Mouse (Mus musculus): Measurements from ENCODE around the gene Mapk10. TPM values are rescaled to one million over a fixed set of nuclear protein-coding genes. Genes with fewer than 3 reads are reported as not detected.
"Not testable (repeated sequence)": the region's sequence is repeated elsewhere in the genome, so short reads cannot be mapped to it uniquely, and the experiment has no call there.

Gene Mapk10
- polyA plus RNA-seq, 1 experiment from 2014 or later: 8.8 TPM

GRCm38 (mm10) chr5:102952918-102953317 lies 258.2 kb downstream of the Mapk10 start:
- H3K36me3 ChIP-seq (ENCODE audit: control insufficient read depth, insufficient read depth, low read length): no peaks in the 10 kb centered on the region
- no peak overlapping the region for H3K9ac ChIP-seq (ENCODE audit: low read length)
- no peak overlapping the region for H3K27ac ChIP-seq (ENCODE audit: low read depth)
- no peaks in the 10 kb centered on the region for H3K9me3 ChIP-seq (ENCODE audit: control insufficient read depth, low read length)
- no peak overlapping the region for H3K4me2 ChIP-seq (ENCODE audit: low read length)
- no peaks in the 10 kb centered on the region for H3K27me3 ChIP-seq (replicated peaks; ENCODE audit: control insufficient read depth, insufficient read depth, low read length)
- no peaks in the 10 kb centered on the region for H3K4me1 ChIP-seq (replicated peaks; ENCODE audit: control insufficient read depth, insufficient read depth, low read length)
- H3K4me3 ChIP-seq (ENCODE audit: low read depth, low read length): no peak overlapping the region
- ATAC-seq (replicated peaks; ENCODE audit: low FRiP score, low TSS enrichment, low read depth): no peak
- no peak for DNase-seq (ENCODE audit: low spot score)
- 78% methylated on average over 3 of the region's 3 CpGs for WGBS

GRCm38 (mm10) chr5:102947061-102947711 lies 263.9 kb downstream of the Mapk10 start:
- no peaks in the 10 kb centered on the region for H3K4me1 ChIP-seq (replicated peaks; ENCODE audit: control insufficient read depth, insufficient read depth, low read length)
- no peaks in the 10 kb centered on the region for H3K36me3 ChIP-seq (ENCODE audit: control insufficient read depth, insufficient read depth, low read length)
- DNase-seq (ENCODE audit: low spot score) (no peak), ATAC-seq (replicated peaks; ENCODE audit: low FRiP score, low TSS enrichment, low read depth) (no peak)
- H3K27ac ChIP-seq (ENCODE audit: low read depth): no peak overlapping the region; the same call in 1 of the 2 replicates
- WGBS: 69% methylated on average over 8 of the region's 8 CpGs
- H3K9me3 ChIP-seq (ENCODE audit: control insufficient read depth, low read length): 0 out of 2 replicates have a peak, but pooled peaks cover 2% of the 10 kb centered on the region
- H3K27me3 ChIP-seq (replicated peaks; ENCODE audit: control insufficient read depth, insufficient read depth, low read length): no peaks in the 10 kb centered on the region
- H3K4me3 ChIP-seq (ENCODE audit: low read depth, low read length): no peak overlapping the region
- no peak overlapping the region for H3K4me2 ChIP-seq (ENCODE audit: low read length)
- no peak overlapping the region for H3K9ac ChIP-seq (ENCODE audit: low read length)

GRCm38 (mm10) chr5:102946625-102947024 lies 264.5 kb downstream of the Mapk10 start:
- 73% methylated on average over 8 of the region's 8 CpGs for WGBS
- no peak overlapping the region; the same call in 1 of the 2 replicates for H3K27ac ChIP-seq (ENCODE audit: low read depth)
- DNase-seq (ENCODE audit: low spot score) (no peak), ATAC-seq (replicated peaks; ENCODE audit: low FRiP score, low TSS enrichment, low read depth) (no peak)
- no peak overlapping the region for H3K9ac ChIP-seq (ENCODE audit: low read length)
- no peaks in the 10 kb centered on the region for H3K27me3 ChIP-seq (replicated peaks; ENCODE audit: control insufficient read depth, insufficient read depth, low read length)
- no peak overlapping the region for H3K4me2 ChIP-seq (ENCODE audit: low read length)
- no peaks in the 10 kb centered on the region for H3K4me1 ChIP-seq (replicated peaks; ENCODE audit: control insufficient read depth, insufficient read depth, low read length)
- H3K9me3 ChIP-seq (ENCODE audit: control insufficient read depth, low read length): 0 out of 2 replicates have a peak, but pooled peaks cover 2% of the 10 kb centered on the region
- no peaks in the 10 kb centered on the region for H3K36me3 ChIP-seq (ENCODE audit: control insufficient read depth, insufficient read depth, low read length)
- H3K4me3 ChIP-seq (ENCODE audit: low read depth, low read length): no peak overlapping the region

GRCm38 (mm10) chr5:102943864-102944630 lies 267.1 kb downstream of the Mapk10 start:
- not testable (repeated sequence) for H3K4me1 ChIP-seq (replicated peaks; ENCODE audit: control insufficient read depth, insufficient read depth, low read length); H3K4me2 ChIP-seq (ENCODE audit: low read length); ATAC-seq (replicated peaks; ENCODE audit: low FRiP score, low TSS enrichment, low read depth); H3K9me3 ChIP-seq (ENCODE audit: control insufficient read depth, low read length); H3K27me3 ChIP-seq (replicated peaks; ENCODE audit: control insufficient read depth, insufficient read depth, low read length); H3K27ac ChIP-seq (ENCODE audit: low read depth); H3K9ac ChIP-seq (ENCODE audit: low read length); H3K4me3 ChIP-seq (ENCODE audit: low read depth, low read length); H3K36me3 ChIP-seq (ENCODE audit: control insufficient read depth, insufficient read depth, low read length); DNase-seq (ENCODE audit: low spot score)
- 73% methylated on average over 17 of the region's 17 CpGs for WGBS

- no peak for ATAC-seq (replicated peaks; ENCODE audit: low FRiP score, low TSS enrichment, low read depth)
- no peaks in the 10 kb centered on the region for H3K27me3 ChIP-seq (replicated peaks; ENCODE audit: control insufficient read depth, insufficient read depth, low read length)
- no peaks in the 10 kb centered on the region for H3K36me3 ChIP-seq (ENCODE audit: control insufficient read depth, insufficient read depth, low read length)
- H3K27ac ChIP-seq (ENCODE audit: low read depth): no peak overlapping the region
- H3K4me2 ChIP-seq (ENCODE audit: low read length): no peak overlapping the region
- no peaks in the 10 kb centered on the region for H3K9me3 ChIP-seq (ENCODE audit: control insufficient read depth, low read length)
- no peaks in the 10 kb centered on the region for H3K4me1 ChIP-seq (replicated peaks; ENCODE audit: control insufficient read depth, insufficient read depth, low read length)
- DNase-seq (ENCODE audit: low spot score): no peak
- 55% methylated on average over 6 of the region's 6 CpGs for WGBS
- no peak overlapping the region for H3K4me3 ChIP-seq (ENCODE audit: low read depth, low read length)
- H3K9ac ChIP-seq (ENCODE audit: low read length): no peak overlapping the region
Measured at GRCm38 (mm10) chr5:102930161-102930560, 281.0 kb downstream of the Mapk10 start.

GRCm38 (mm10) chr5:102926786-102927185 lies 284.3 kb downstream of the Mapk10 start:
- H3K4me2 ChIP-seq (ENCODE audit: low read length): no peak overlapping the region
- no peaks in the 10 kb centered on the region for H3K9me3 ChIP-seq (ENCODE audit: control insufficient read depth, low read length)
- no peak overlapping the region for H3K9ac ChIP-seq (ENCODE audit: low read length)
- H3K27ac ChIP-seq (ENCODE audit: low read depth): no peak overlapping the region
- no peak for ATAC-seq (replicated peaks; ENCODE audit: low FRiP score, low TSS enrichment, low read depth)
- H3K4me3 ChIP-seq (ENCODE audit: low read depth, low read length): no peak overlapping the region
- no peaks in the 10 kb centered on the region for H3K36me3 ChIP-seq (ENCODE audit: control insufficient read depth, insufficient read depth, low read length)
- DNase-seq (ENCODE audit: low spot score): no peak
- H3K27me3 ChIP-seq (replicated peaks; ENCODE audit: control insufficient read depth, insufficient read depth, low read length): no peaks in the 10 kb centered on the region
- no peaks in the 10 kb centered on the region for H3K4me1 ChIP-seq (replicated peaks; ENCODE audit: control insufficient read depth, insufficient read depth, low read length)
- 79% methylated on average over 5 of the region's 5 CpGs for WGBS

- Histone ChIP-seq H3K27me3 (replicated peaks; ENCODE audit: control insufficient read depth, insufficient read depth, low read length) (no peaks in the 10 kb centered on the region), H3K36me3 (ENCODE audit: control insufficient read depth, insufficient read depth, low read length) (no peaks in the 10 kb centered on the region), H3K9me3 (ENCODE audit: control insufficient read depth, low read length) (no peaks in the 10 kb centered on the region), H3K27ac (ENCODE audit: low read depth) (no peak overlapping the region), H3K4me1 (replicated peaks; ENCODE audit: control insufficient read depth, insufficient read depth, low read length) (no peaks in the 10 kb centered on the region), H3K4me2 (ENCODE audit: low read length) (no peak overlapping the region), H3K9ac (ENCODE audit: low read length) (no peak overlapping the region), H3K4me3 (ENCODE audit: low read depth, low read length) (no peak overlapping the region)
- DNase-seq (ENCODE audit: low spot score): no peak
- no peak for ATAC-seq (replicated peaks; ENCODE audit: low FRiP score, low TSS enrichment, low read depth)
- 71% methylated on average over 2 of the region's 2 CpGs for WGBS
Measured at GRCm38 (mm10) chr5:102920199-102920598, 290.9 kb downstream of the Mapk10 start.

GRCm38 (mm10) chr5:102905441-102906211 lies 305.5 kb downstream of the Mapk10 start:
- Histone ChIP-seq H3K36me3 (ENCODE audit: control insufficient read depth, insufficient read depth, low read length) (no peaks in the 10 kb centered on the region), H3K4me2 (ENCODE audit: low read length) (no peak overlapping the region), H3K9me3 (ENCODE audit: control insufficient read depth, low read length) (no peaks in the 10 kb centered on the region), H3K4me3 (ENCODE audit: low read depth, low read length) (no peak overlapping the region), H3K27ac (ENCODE audit: low read depth) (no peak overlapping the region), H3K4me1 (replicated peaks; ENCODE audit: control insufficient read depth, insufficient read depth, low read length) (no peaks in the 10 kb centered on the region), H3K27me3 (replicated peaks; ENCODE audit: control insufficient read depth, insufficient read depth, low read length) (no peaks in the 10 kb centered on the region), H3K9ac (ENCODE audit: low read length) (no peak overlapping the region)
- no peak for DNase-seq (ENCODE audit: low spot score)
- no peak for ATAC-seq (replicated peaks; ENCODE audit: low FRiP score, low TSS enrichment, low read depth)
- WGBS: 49% methylated on average over 13 of the region's 13 CpGs

All from intestine, embryonic 14.5 days (tissue).